Mouse (Mus musculus) cerebellum, adult (tissue): ENCODE results near the gene Prkab1.

Source experiments
- ATAC-seq: cut with Nextera tagmentation; 2 replicates; pipeline ENCODE4 v1.9.2; 2017; ENCODE audit warnings: mild to moderate bottlenecking, moderate library complexity, mixed read lengths; ENCODE audit not compliant: insufficient number of reproducible peaks, low FRiP score, low TSS enrichment

Prkab1 gene

GRCm38 (mm10) chr5:115984392-115984791 lies 39.9 kb downstream of the Prkab1 start:
- no peak for ATAC-seq

GRCm38 (mm10) chr5:115982671-115983373 lies 41.5 kb downstream of the Prkab1 start:
- no peak for ATAC-seq

GRCm38 (mm10) chr5:115980537-115980936 lies 43.8 kb downstream of the Prkab1 start:
- no peak for ATAC-seq

GRCm38 (mm10) chr5:115979134-115979696 lies 45.1 kb downstream of the Prkab1 start:
- no peak for ATAC-seq

- no peak for ATAC-seq
These were observed 46.1 kb downstream of the Prkab1 start for GRCm38 (mm10) chr5:115978255-115978654.

GRCm38 (mm10) chr5:115977757-115978156 lies 46.6 kb downstream of the Prkab1 start:
- ATAC-seq = no peak

GRCm38 (mm10) chr5:115977266-115977665 lies 47.0 kb downstream of the Prkab1 start:
- no peak for ATAC-seq

- ATAC-seq = no peak
These were observed 47.9 kb downstream of the Prkab1 start for GRCm38 (mm10) chr5:115976446-115976845.

GRCm38 (mm10) chr5:115975672-115976071 lies 48.6 kb downstream of the Prkab1 start:
- ATAC-seq = no peak

GRCm38 (mm10) chr5:115971236-115971635 lies 53.1 kb downstream of the Prkab1 start:
- no peak for ATAC-seq
